Mouse (Mus musculus): ENCODE results near the gene Mdm2.

DNA sequence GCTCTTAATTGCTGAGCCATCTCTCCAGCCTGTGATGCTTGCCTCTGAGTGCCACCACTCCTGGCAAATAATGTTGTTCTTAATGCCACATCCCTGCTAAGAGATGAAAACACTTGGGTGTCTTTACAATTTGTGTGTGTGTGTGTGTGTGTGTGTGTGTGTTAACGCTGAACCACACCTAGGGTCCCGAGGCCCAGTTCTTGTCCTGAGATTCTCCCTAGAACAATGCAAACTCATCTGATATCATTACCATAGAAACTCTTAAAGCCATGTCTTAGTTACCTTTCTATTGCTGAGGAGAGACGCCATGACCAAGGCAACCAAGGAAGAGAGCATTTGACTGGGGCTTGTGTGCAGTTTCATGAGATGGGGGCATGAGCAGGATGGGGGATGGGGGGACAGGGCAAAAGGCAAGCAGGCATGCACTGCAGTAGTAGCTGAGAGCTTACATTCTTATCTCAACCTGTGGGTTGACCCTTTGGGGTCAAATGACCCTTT is 3.5 kb upstream of the Mdm2 start:
- TF ChIP-seq CTCF (IDR thresholded peaks at IDR 0.05) (no peak), POLR2A (IDR thresholded peaks at IDR 0.05; ENCODE audit: insufficient read depth, low read depth, low read length) (no peak)
